Mouse (Mus musculus) mouse embryonic stem cell (cell line): Measurements from ENCODE around the gene Midn.

Experiments used
- in situ Hi-C, 2 experiments: fragments of 300-500 bp; cut with MboI; formaldehyde crosslinking; loops; 1 replicate in 1 of 2; 3 replicates in 1 of 2; pipeline ENCODE4 v1.14.3; 2019 to 2020; ENCODE audit warnings: low sequenced_read_pairs in 2 of 2, low pct_unique_long_range_greater_than_20kb in 1 of 2, mixed read lengths in 1 of 2; ENCODE audit not compliant: unreplicated experiment in 1 of 2

Midn gene

GRCm38 (mm10) chr10:80147719-80148601, at the start of gene Midn:
Gene Midn (plus strand): TSS chr10:80148272.
- in situ Hi-C loops: no loop called here

- in situ Hi-C loops: no loop called here
Observed at GRCm38 (mm10) chr10:80098630-80099029, 49.4 kb upstream of the Midn start.

- in situ Hi-C loops: no loop called here
Observed at GRCm38 (mm10) chr10:80100982-80101381, 47.1 kb upstream of the Midn start.

- in situ Hi-C loops: no loop called here
Observed at GRCm38 (mm10) chr10:80102216-80102915, 45.7 kb upstream of the Midn start.

- in situ Hi-C loops: no loop called here
Observed at GRCm38 (mm10) chr10:80103032-80103431, 45.0 kb upstream of the Midn start.

- in situ Hi-C loops: no loop called here
Observed at GRCm38 (mm10) chr10:80104181-80104580, 43.9 kb upstream of the Midn start.

- in situ Hi-C loops: no loop called here
Observed at GRCm38 (mm10) chr10:80105460-80105859, 42.6 kb upstream of the Midn start, which contains the start of gene Sbno2. Gene Sbno2 (minus strand): TSS chr10:80105571.

- in situ Hi-C loops: no loop called here
Observed at GRCm38 (mm10) chr10:80105926-80106325, 42.1 kb upstream of the Midn start.

GRCm38 (mm10) chr10:80107678-80108077, 40.4 kb upstream of the Midn start:
- in situ Hi-C loops: no loop called here

GRCm38 (mm10) chr10:80114341-80115284, 33.5 kb upstream of the Midn start:
- in situ Hi-C loops: loop anchor here in 1 of 2 experiments (5.0 kb wide), 1 partner anchor 127 kb away; the partner anchor contains the start of gene Cnn2

- in situ Hi-C loops: no loop called here
Observed at GRCm38 (mm10) chr10:80115290-80115943, 32.7 kb upstream of the Midn start, which contains the start of gene Stk11. Gene Stk11 (plus strand): TSS chr10:80115803.

- in situ Hi-C loops: no loop called here
Observed at GRCm38 (mm10) chr10:80115944-80116335, 32.1 kb upstream of the Midn start.

- in situ Hi-C loops: no loop called here
Observed at GRCm38 (mm10) chr10:80116563-80116926, 31.5 kb upstream of the Midn start.

- in situ Hi-C loops: no loop called here
Observed at GRCm38 (mm10) chr10:80116927-80117691, 31.0 kb upstream of the Midn start.

- in situ Hi-C loops: no loop called here
Observed at GRCm38 (mm10) chr10:80117736-80118135, 30.3 kb upstream of the Midn start.

GRCm38 (mm10) chr10:80118552-80118951, 29.5 kb upstream of the Midn start:
- in situ Hi-C loops: no loop called here

- in situ Hi-C loops: no loop called here
Observed at GRCm38 (mm10) chr10:80120146-80120545, 27.9 kb upstream of the Midn start.
